Mouse (Mus musculus) G1E-ER4 (cell line): ENCODE results near the gene Rps28. TPM values are rescaled to one million over a fixed set of nuclear protein-coding genes. Genes with fewer than 3 reads are reported as not detected.

Source experiments
- GATA1 ChIP-seq: IDR thresholded peaks from one replicate; pipeline ENCODE4 v1.8.0; 2012; ENCODE audit warnings: low read length, inconsistent platforms
- polyA plus RNA-seq: library from polyadenylated mRNA; stranded (reverse); fragments of >175 nt; gene quantifications from 2 replicates; pipeline ENCODE4 v1.2.3, GENCODE M21; 2012

The Rps28 gene
- polyA plus RNA-seq, 1 experiment = 1,425 TPM

DNA sequence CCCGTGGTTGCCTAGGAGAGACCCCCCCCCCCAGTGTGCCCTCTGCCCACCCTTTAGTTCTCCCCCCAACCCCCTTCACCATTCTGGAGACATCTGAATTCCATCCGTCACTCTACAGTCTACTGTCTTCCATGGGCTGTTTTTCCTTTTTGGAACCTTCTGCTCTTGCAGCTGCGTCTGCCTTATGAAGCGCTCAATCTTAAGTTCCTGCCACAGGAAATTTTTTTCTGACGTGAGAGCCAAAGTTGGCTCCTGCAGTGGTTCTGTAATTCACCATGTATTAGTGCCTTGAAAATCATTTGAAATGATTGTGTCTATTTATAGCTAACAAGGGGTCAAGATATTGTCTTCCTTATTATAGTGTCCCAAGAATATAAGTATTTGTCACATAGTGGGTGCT lies 7.8 kb downstream of the Rps28 start:
- TF ChIP-seq GATA1 = no peak

DNA sequence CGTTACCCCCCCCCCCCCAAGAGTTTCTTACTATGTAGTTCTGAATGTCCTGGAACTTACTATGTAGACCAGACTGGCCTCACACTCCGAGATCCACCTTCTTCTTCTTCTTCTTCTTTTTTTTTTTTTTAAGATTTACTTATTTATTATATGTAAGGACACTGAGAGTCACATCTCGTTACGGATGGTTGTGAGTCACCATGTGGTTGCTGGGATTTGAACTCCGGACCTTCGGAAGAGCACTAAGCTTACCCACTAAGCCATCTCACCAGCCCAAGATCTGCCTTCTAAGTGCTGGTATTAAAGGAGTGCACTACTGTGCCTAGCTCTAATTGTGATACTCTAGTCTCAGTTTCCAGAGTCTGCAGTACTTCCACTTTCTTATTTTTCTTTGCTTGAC lies 9.0 kb downstream of the Rps28 start:
- no peak for TF ChIP-seq GATA1

DNA sequence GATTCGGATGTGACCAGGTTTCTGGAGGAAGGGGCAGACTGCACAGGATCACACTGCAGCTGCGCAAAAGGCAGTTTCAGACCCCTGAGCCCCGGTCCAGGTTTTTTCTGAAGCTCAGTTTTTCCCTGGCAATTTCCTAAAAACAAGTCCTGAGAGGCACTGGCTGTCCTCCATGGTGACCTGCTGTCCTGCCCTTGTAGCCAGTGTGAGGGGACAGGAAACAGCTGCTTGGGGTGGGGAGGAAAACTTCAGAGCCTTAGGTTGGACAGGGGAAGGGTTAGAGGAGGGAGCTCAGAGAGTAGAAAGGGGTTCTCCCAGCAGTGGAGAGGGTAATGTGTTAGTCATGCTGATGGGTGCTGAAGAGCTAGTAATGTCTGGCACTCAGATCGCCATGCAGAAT lies 11.4 kb downstream of the Rps28 start:
- no peak for TF ChIP-seq GATA1

DNA sequence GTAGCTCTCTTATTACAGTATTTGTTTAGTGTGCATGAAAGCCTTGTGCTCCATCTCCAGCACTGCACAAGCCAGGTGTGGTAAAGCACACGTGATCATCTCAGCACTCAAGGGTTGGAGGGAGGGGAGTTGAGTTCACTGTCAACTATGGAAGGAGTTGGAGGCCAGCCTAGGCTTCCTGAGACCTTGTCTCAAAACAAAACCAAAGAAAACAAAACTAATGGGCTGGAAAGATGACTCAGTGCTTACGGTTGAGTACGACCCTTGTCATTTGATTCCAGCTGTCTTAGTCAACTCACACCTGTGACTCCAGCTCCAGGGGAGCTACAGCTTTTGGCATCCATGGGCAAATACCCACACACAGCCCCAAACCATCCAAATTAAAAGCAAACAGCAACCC lies 11.9 kb downstream of the Rps28 start:
- TF ChIP-seq GATA1 = no peak

DNA sequence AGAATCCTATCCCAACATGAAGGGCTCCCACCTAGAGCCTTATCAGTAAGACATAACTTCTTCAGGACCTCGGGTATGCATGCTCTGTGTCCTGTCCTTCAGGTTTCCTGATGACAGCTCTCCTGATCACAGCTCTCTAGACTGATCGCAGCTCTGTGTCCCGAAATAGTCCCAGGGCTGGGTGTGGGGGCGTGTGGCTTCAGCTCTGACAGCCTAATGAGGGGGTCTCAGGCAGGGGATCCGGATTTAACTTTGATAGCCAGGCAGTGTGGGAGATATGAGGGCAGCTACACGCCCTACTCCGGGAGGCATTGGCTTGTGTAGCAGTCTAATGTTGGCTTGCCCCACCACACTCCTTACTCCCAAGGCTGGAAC lies 13.2 kb downstream of the Rps28 start:
- TF ChIP-seq GATA1 = no peak

DNA sequence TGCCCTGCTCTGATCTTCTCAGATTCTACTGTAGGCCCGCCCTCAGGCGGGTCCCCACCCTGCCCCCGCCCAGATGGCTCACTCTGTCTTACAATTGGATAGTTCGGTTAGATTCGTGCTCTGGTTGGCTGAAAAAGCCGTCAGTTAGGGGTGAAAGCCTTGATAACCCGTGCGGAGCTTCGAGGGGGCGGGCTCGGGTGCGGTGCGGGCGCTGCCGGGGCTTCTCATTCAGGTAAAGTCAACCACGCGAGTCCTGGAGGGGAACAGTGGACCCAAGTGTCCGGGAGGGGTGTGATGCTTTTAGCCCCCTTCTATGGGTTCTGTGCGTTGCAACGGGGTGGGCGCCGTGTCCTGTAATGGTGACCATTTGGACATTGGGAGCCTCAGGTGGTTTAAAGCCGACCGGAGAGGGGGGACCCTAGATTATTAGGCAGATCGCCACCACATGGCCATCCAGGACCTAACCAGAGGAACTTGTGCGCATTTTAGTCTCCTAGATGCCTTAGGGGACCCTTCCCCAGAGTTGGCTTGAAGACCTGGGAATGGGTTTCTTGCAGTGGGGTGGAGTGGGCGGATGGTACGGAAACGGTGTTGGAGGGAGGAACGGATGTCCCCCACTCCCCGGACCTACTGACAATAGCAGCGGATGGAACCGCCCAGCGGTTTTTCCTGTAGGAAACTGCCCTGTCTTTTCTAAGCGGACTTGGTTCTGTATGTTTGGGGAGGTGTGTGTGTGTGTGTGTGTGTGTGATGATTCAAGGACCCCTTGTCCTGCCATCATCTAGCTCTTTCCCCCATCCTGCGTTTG lies 13.8 kb downstream of the Rps28 start, which contains the start of gene Kank3:
TSS of gene Kank3 (plus strand) at position 186 of the 808 bp plus-strand sequence.
- no peak for TF ChIP-seq GATA1

DNA sequence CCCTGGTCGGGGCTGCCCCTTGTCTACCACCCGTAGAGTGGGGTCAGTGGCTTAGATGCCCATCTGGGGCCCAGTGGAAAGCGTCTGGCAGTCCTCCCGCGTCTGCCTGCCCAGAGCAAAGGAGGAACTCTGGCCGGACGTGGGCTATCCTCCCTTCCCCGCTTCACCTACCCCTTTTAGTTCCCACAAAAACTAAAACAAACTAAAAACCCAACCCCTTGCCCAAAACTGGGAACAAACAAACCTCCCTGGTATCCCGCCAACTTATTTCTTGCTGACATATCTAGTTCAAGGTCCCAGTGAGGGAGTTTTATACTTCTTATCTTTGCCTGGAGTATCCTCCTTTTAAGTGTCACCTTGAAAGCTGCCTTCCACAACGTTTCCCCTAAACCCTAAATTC lies 16.2 kb downstream of the Rps28 start:
- TF ChIP-seq GATA1 = no peak

DNA sequence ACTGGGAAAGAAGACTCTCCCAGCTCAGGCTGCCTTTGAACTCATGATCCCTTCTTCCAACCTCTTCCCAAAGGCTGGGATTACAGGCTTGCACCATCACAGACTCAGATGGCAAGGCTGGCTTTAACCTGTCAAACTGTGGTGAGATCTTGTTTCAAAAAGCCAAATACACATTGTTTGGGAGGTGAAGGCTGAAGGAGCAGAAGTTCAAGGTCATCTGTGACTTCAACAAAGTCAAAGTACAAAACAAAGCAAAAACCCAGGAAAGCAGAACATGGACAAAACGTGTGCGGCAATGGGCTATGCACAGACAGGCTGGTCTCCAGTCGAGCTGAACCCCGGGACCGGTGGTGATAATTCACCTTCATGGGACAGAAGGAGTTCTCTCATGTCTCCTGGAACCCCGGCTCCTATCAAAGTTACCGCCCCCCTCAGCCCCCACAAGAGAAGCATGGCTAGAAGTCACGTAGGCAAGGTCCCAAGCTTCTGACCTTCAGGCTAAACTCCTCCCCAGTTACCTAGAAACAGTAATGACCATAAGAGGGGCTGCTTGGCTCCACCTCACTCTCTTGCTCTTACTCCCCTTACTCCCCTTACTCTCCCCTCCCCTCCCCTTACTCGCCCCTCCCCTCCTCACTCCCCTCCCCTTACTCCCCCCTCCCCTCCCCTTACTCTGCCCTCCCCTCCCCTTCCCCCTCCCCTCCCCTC lies 17.0 kb downstream of the Rps28 start:
- TF ChIP-seq GATA1 = no peak

DNA sequence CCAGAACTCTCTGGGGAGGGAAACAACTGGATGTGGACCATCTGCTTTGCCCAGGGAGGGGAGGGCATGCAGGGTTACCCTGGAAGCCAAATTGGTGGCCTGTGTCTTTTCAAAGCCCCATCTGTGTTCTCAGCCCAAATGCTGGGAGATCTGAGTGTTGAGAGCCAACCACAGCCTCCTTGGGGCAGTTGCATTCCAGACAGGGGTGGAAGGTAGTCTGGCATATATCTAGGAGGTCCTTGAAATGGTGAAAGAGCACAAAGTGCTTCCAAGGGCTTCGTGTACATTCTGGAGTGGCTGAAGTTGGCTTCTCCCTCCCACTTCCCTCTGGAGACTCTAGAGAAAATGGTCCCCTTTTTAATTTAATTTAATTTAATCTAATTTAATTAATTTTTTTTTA lies 19.6 kb downstream of the Rps28 start:
- TF ChIP-seq GATA1 = no peak

DNA sequence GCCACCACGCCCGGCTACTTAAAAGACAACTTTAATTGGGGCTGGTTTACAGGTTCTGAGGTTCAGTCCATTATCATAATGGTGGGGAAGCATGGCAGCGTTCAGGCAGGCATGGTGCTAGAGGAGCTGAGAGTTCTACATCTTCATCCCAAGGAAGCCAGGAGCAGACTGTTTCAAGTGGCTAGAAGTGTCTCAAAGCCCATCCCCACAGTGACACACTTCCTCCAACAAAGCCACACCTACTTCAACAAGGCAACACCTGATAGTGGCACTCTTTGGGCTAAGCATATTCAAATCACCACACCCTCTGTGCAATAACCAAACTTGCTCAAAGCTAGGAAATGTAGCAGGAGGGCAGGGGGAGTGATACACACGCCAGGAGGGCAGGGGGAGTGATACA lies 20.2 kb downstream of the Rps28 start:
- no peak for TF ChIP-seq GATA1

DNA sequence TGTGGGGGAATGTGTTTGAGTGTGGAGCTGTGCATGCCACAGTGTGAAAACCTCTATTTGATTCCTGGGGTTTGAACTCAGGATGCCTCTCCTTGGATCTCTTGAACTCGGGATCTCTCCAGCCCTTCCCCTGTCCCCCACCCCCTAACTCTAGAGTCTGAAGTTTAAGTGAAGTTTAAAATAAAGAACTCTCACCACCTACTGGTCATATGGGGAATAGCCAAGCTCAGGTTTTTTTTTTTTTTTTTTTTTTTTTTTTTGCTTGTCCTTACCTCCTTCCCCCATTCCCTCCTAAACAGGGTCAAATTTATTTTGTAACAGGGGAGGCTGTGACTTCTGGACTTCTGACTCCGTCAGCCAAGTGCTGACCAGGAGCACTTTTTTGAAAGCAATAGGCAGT lies 22.1 kb downstream of the Rps28 start:
- no peak for TF ChIP-seq GATA1

DNA sequence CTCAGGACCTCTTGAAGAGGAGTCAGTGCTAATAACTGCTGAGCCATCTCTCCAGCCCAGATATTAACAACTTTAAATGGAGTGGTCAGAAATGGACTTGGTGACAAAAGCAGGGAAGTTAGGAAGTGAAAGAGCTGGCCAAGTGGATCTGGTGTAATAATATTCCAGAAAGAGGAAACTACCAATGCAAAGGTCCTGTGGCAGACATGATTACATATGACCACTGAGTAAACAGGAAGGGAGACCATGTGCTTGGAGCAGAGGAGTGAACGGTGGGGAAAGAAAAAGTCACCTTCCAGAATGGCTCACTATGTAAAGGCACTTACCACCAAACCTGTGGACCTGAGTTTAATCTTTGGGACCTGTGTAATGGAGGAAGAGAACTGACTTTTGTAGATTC lies 25.1 kb downstream of the Rps28 start:
- TF ChIP-seq GATA1 = no peak

DNA sequence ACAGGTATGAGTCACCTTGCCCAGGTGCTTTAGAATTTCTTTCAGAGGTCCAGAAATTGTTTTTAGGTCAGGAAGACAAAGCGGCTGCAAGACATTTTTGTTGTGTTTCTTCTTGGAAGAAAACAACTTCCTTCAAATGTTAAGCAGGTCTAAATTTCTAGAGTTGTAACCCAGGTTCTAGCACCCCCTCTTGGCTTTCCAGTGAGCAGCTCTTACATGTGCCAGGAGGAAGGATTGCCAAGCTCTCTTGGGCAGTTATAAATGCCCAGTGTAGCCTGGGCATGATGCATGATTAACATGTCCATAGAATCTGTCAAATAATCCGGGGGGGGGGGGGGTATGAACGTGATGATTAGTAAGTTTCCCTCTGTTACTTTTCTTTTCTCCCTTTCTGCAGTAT lies 26.1 kb downstream of the Rps28 start:
- TF ChIP-seq GATA1 = no peak

DNA sequence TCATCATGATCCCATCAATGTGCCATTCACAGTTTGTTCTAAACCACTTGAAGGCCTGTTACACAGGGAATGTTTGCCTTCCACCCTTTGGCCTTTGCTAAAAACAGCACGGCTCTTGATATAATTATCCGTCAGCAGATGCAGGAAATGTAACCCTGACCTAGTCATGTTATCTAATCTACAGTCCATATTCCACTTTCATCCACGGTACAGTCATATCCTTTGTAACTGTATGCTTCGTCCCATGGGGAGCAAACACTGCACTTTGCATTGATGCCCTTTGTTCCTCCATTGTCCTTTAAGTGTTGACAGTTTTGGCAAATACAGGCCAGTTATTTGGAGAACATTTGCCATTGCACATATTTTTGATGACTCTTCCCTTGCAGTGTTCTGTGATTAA lies 35.6 kb downstream of the Rps28 start:
- no peak for TF ChIP-seq GATA1

DNA sequence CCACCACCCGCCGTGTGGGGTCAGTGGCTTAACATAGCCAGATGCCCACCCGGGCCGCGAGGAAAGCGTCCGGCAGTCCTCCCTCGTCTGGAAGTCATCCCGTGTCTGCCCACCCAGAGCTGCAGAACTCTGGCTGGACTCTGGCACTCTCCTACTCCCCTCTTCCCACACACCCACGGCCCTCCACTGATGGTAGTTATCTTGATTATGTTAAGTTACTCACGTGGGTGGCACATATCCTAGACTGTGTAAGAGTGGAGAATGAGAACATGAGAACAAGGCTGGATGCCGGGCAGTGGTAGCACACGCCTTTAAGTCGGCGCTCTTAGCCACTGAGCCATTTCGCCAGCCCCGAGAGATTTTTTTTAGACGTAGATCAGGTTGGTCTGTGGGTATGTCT lies 38.0 kb downstream of the Rps28 start:
- TF ChIP-seq GATA1 = no peak

DNA sequence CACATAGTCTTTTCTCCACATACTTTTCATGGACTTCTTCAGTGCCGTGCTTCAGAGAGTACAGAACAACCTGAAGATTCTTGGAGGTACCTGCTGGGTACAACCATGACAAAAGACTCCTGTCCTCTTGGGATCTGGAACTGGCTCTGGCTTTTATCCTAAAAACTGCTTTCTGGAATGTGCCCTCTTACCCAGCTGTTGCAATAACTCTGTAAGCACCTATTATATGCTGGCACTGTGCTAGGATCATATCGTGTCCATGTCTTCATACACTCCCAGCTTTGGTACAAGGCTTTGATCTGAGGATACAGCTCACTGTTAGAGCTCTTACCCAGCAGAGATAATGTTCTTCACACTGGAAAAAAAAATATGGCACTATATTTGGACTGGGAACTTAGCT lies 39.4 kb downstream of the Rps28 start:
- no peak for TF ChIP-seq GATA1

DNA sequence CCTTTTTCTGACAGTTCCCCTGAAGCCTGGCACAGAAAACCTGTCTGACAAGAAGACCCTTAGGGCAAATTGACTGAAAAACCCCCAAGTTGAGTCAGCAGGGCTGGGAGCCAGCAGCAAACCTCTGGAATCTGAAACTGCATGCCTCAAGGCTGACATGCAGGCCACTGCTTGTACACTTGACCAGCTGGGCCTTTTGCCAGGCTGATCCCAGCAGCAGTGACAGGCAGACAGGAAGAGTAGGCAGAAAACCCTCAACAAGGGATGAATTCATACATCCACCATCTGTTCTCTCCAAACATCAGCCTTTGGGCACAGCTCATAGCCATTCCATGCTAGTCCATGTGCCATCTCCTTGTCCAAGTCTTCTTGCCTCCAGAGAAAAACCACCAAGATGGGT lies 41.0 kb downstream of the Rps28 start:
- no peak for TF ChIP-seq GATA1

DNA sequence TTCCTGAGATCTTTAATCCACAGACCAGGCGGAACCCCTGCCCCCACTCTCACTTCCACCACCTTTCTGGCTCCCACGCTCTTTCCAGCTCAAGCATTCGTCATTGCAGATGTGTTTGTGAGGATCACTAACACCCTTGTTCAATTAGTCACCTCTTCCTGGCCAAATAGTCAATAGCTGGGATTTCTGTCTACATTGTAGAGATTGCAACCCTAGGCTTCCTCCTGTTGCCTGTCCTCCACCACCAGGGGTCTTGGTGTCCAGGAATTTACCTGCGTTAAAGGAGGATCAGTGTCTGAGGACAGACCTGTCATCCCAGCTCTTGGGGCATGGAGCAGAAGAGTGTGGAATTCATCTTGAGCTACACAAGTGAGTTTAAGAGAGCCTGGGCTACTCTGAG lies 42.3 kb downstream of the Rps28 start:
- TF ChIP-seq GATA1 = no peak
